Mouse (Mus musculus): ENCODE measurements around the gene Zfp459.
"Not testable (repeated sequence)": the region's sequence is repeated elsewhere in the genome, so short reads cannot be mapped to it uniquely, and the experiment has no call there.

DNA sequence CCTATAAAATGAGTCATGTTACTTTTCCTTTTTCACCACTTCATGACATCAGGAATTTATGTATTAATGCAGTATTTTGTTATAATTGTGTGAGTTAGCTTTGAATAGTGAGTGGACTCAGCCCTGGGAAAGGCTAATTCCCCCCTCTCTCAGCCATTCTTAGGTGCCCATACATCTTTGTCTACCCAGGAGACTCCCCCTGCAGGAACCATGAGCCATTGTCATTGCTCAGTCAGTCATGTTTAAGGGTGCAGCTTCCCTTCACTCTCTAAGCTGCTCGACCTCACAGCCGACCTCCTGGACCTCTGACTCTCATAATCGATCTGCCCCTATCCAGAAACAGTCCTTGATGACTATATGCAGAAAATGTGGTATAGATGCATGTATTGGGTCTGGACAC is 45.0 kb downstream of the Zfp459 start:
- TF ChIP-seq CTCF, POLR2A (IDR thresholded peaks at IDR 0.05; ENCODE audit: extremely low read depth, insufficient read depth, low read length): not testable (repeated sequence)
